Mouse (Mus musculus) induced T-regulatory cell, adult 2 months (primary cell): ENCODE measurements around the gene Klk11.

ENCODE experiments used
- DNase-seq: peaks from one replicate; pipeline ENCODE4 v3.0.0-alpha.2; 2012; ENCODE audit warnings: low read depth

The Klk11 gene

DNA sequence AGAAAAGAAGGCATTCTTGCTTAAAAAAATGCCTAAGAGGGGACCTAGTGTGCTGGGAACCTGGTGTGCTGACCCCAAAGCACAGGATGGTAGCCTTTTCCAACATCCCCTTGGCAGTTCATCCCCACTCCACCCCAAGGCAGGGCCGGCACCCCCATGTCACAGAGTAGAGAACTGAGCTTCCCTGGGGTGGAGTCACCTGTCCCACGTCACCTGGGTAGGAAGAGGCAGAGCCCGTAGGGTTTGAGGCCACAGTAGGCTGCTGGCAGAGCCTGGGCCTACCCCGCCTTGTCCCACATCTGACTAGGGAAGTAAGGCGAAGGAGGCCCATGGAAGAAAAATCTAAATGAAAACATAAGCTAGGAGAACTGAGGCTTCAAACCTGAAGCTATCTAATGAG, at the start of gene Klk11:
Gene Klk11 (plus strand): TSS at position 241 of the 400 bp plus-strand sequence.
- DNase-seq, result no peak

DNA sequence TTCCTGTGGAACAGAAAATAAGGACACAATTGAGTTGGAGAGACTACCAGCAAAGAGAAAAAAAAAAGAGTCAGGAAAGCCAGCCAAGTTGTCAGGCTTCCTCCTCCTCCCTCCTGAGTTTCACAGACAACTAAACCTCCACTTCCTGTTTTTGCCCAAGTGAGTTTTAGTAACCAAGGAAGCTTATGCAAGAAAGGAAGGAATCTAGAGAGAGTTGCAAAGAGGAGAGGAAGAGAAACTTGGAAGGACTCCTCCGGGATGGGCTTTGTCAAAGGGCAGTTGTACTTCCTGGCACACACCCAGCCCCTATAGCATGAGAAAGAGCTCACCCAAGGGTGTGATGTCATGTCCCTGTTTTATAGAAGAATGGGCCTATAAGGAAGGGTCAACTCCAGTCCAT, 26.6 kb upstream of the Klk11 start:
- DNase-seq, result no peak

DNA sequence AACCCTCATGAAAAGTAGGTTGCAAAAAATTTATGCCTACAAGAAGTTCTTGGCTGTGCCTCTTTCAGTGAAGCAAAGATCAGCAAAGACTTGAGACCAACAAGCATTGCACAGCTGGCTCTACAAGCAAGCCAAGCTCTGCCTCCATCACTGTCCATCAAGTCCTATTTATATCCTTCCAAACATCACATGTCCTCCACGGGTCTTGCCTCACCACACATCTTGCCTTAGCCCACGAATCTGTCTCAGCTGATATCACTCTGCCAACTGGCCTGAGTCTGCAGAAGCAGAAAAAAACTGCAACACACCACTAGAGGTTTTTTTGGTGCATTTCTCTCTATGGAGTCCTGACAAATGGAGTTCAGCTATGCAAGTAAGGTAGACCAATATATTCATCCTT, 21.6 kb upstream of the Klk11 start:
- no peak for DNase-seq

DNA sequence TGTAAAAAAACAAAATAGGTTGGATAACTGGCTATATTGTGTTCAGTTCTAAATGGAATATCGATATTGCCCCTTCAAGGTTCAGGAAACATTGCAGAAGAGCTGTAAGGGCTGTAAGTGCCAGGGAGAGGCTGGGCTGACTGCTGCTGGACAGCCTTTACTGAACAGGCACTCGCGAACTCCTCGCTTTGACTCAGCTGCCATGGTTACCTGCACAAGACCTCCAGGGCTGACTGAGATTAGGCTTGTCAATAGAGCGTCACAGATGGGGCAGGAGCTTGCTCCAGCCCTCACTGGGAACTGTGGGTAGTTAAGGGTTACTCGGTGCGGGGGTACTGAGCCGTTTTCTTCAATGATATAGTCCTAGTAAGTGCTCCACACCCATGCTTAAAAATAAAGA, 7.9 kb upstream of the Klk11 start:
- no peak for DNase-seq

DNA sequence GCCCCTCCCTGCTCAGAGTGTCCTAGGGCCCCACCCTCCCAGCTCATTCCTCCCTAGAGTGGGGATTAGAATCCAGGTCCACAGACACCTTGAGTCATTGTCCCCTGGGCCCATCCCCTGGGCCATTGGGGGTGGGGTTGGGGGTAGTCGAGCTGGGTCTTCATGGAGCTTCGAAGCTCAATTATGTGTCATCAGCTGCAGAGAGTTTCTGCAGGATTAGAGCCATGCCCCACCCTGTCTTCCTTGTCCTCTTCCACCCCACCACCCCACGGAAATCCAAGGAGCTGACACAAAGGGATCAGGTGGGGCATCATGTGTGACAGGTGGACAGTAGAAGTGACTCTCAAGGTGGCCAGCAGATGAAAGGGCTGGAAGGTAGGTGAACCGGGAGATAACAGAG, 5.8 kb upstream of the Klk11 start, which contains the start of gene Klk12:
Gene Klk12 (plus strand): TSS at position 301 of the 400 bp plus-strand sequence.
- DNase-seq, result no peak

DNA sequence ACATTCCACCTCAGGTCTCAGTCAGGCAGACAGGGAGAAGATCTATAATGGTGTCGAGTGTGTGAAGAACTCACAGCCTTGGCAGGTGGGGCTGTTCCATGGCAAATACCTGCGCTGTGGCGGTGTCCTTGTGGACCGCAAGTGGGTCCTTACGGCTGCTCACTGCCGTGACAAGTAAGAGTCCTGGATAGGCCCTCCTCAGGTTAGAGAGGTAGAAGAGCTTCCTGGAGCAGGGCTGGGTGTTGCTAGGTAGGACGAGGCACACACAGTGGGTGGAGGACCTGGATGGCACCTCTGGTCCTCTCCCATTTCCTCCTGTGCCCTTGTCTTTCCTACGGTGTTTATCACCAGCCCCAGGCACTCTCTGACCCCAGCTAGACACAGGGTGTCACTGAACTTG, 4.8 kb upstream of the Klk11 start:
- DNase-seq, result no peak

GRCm38 (mm10) chr7:43770701-43771100, 3.7 kb upstream of the Klk11 start:
- no peak for DNase-seq

DNA sequence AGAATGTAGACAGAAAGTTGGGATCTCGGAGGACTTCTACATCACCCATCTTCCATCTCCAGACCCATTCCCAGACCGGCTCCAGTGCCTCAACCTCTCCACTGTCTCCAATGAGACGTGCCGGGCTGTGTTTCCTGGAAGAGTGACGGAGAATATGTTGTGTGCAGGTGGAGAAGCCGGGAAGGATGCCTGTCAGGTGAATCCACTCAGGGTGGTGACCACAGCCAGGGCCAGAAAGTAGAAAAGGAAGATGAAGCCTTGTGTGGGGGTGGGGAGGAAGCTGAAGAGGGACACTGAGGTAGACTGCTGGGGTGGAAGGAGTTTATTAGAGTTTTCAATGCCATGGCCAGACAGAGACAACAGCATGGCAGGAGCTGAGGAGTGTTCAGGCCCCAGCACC, 2.5 kb upstream of the Klk11 start:
- no peak for DNase-seq

GRCm38 (mm10) chr7:43772901-43773300, 1.5 kb upstream of the Klk11 start:
- no peak for DNase-seq

GRCm38 (mm10) chr7:43774802-43775201, 398 bp downstream of the Klk11 start:
- no peak for DNase-seq

DNA sequence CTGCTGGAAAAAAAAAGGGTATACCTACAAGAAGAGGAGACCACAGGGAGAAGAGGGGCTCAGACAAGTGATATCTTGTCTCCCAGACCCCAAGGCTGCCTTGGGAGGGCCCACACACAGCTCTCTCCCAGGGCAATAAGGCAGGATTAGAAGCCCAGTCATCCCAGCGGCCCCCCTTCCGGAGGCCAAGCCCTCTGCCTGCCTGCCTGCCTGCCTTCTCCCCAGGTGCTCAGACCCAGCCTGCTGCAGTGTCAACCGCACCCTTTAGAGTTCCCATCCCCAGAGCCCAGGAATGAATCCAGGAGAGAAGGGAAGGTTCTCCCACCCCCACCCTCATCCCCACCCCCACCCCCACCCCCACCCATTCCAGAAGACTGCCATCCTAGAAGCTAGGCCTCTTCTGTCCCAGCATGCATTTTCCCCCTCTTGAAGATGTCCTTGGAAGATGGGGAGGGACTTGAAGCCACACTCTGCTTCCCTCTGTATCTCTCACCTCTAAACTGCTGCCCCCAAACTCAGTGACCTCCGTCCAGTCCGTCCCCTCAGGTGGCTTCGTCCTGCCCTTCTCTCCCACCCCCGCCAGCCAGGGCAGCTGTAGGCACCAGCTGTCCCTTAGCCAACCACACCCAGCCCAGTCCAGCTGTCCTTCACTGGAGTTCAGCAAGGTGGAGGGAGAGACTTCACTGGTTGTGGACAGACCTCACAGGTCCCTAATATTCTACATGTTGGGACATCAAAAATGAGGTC, 1.1 kb downstream of the Klk11 start:
- DNase-seq, result no peak

- DNase-seq, result no peak
Measured at GRCm38 (mm10) chr7:43776506-43776905, 2.1 kb downstream of the Klk11 start.

- DNase-seq, result no peak
Measured at GRCm38 (mm10) chr7:43777423-43777822, 3.0 kb downstream of the Klk11 start.

- DNase-seq, result no peak
Measured at GRCm38 (mm10) chr7:43778176-43778970, 4.0 kb downstream of the Klk11 start.

DNA sequence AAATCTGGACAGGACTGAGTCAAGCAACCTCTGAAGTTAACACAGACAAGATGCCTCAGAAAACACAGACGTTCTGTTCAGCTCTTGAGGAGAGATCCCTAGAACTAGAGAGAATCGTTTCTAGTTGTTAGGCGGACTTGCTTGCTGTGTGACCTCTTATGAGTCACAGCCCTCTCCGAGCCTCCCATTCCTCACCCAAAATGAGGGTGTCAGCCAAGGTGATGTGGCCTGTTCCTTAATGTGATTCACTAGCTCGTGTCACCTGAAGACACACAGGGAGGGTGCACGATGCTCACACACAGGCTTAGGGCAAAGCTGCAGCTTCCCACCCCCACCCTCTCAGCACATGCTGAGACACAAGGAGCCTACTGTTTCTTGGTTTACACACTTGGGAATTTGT, 5.8 kb downstream of the Klk11 start:
- no peak for DNase-seq

- DNase-seq, result no peak
Measured at GRCm38 (mm10) chr7:43780746-43781145, 6.3 kb downstream of the Klk11 start, which contains the start of gene Klk10. Gene Klk10 (plus strand): TSS chr7:43781035.

GRCm38 (mm10) chr7:43781541-43781940, 7.1 kb downstream of the Klk11 start:
- DNase-seq, result no peak

GRCm38 (mm10) chr7:43782275-43783265, 8.2 kb downstream of the Klk11 start:
- DNase-seq, result peak; percentile 88

DNA sequence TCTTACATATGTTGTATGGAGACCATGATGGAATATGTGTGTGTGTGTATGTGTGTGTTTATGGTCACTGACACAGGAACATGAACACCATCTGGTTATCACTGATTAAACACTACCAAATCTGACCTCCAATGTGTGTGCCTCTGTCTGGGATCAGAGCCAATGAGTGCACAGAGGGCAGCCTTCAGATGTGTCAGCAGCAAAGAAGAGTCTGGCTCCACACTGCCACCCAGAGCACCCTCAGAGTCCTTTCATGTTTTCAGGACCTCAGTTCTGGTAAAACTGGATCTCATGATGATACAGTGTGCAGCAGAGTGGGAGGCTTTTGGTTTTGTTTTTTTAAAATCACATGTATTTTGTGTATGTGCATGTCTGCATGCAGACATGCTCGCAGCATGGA, 10.9 kb downstream of the Klk11 start:
- DNase-seq, result no peak

- no peak for DNase-seq
Measured at GRCm38 (mm10) chr7:43788096-43788495, 13.7 kb downstream of the Klk11 start.

GRCm38 (mm10) chr7:43789295-43789694, 14.9 kb downstream of the Klk11 start:
- no peak for DNase-seq

- DNase-seq, result no peak
Measured at GRCm38 (mm10) chr7:43791591-43791990, 17.2 kb downstream of the Klk11 start, which contains the start of gene Klk9. Gene Klk9 (plus strand): TSS chr7:43791891.
